Mouse (Mus musculus) heart, adult 2 months (tissue): ENCODE data around the gene Elobl.
A peak's percentile ranks its signal among the peaks of the same experiment; 100 is the strongest.

Experiments used
- CTCF ChIP-seq: fragments of 200-600 bp; IDR thresholded peaks from 2 replicates; pipeline ENCODE4 v1.8.1; 2022; ENCODE audit warnings: antibody characterized with exemption, mild to moderate bottlenecking, moderate library complexity
- EP300 ChIP-seq: fragments of 200-500 bp; IDR thresholded peaks from 2 replicates; pipeline ENCODE4 v1.6.1; 2011; ENCODE audit warnings: low read depth, low read length, control low read depth; ENCODE audit not compliant: insufficient read depth
- POLR2A ChIP-seq: fragments of 200-500 bp; IDR thresholded peaks from 2 replicates; pipeline ENCODE4 v1.6.1; 2011; ENCODE audit warnings: mild to moderate bottlenecking, low read depth, low read length, control low read depth; ENCODE audit not compliant: insufficient read depth

DNA sequence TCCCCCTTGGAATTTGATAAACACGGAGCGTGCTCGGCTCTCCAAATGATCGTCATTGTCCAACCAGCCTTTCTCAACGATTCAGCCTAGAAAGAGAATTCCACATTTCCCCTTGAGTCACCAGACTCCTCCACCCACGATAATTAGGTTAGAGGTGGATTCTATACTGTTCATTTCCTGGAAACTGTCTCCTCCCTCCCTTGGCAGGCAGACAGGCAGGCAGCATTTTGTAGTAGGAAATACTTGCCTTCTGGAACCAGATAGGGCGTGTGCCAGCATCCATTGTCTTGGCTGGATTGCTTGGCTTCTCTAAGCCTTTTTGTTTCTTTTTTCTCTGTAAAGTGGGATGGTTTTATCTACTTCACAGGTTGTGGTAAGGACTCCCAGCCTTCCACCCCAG, 29.7 kb upstream of the Elobl start:
- peak; percentile 91 for TF ChIP-seq EP300
- TF ChIP-seq POLR2A = no peak
- no peak for TF ChIP-seq CTCF
